Mouse (Mus musculus) heart, embryonic 14.5 days (tissue): ENCODE results near the gene Cdhr3. TPM values are rescaled to one million over a fixed set of nuclear protein-coding genes. Genes with fewer than 3 reads are reported as not detected.

Experiments used
- microRNA-seq: library from miRNA; unstranded; fragments of <30 nt; microRNA quantifications from one replicate; pipeline ENCODE4, GENCODE M21; 2016
- polyA plus RNA-seq: library from polyadenylated mRNA; unstranded; fragments of >200 nt; fragmentation: Nextera tagmentation; extraction: Ambion mirVana; gene quantifications from 2 replicates; pipeline ENCODE4 v1.2.1, GENCODE M21; 2014

Gene Cdhr3
- polyA plus RNA-seq, 1 experiment from 2014 or later, result 0.16 TPM

Small RNAs within 50 kb of the gene (microRNA-seq; reads per million reads assigned to microRNA genes)
- not detected for gene Gm22904

Other genes with a start within 250 kb of the Cdhr3 start
- 105 and 109 TPM in 2 replicates for gene Sypl, start 139.0 kb downstream of the Cdhr3 start, polyA plus RNA-seq
- gene Atxn7l1, start 54.8 kb upstream of the Cdhr3 start, polyA plus RNA-seq, result 10.1 and 10.6 TPM in 2 replicates